Mouse (Mus musculus): ENCODE results near the gene Fntb.

Fntb gene

GRCm38 (mm10) chr12:76920398-76920797 lies 155.0 kb downstream of the Fntb start:
- DNase-seq (ENCODE audit: low spot score in 2 of 2), result no peak

GRCm38 (mm10) chr12:76920990-76921389 lies 155.6 kb downstream of the Fntb start:
- DNase-seq (ENCODE audit: low spot score in 2 of 2), result no peak

DNA sequence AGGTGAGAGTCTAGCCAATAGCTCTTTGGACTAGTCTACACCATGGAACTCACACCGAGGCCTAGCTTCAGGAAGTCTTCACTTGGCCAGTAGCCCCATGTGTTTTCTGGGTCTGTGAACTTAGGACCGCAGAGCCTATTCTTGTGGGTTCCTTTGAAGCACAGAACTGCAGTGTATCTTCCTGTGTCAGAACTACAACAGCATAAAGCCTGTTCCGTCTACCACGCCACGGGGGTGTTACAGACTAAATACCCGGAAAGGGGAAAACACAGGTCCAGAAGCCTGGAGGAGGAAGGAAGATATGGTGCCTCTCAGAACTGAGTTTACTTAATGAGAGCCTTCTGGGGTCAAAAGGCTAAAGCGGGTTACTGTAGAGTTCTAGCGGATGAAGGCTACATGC lies 157.7 kb downstream of the Fntb start:
- DNase-seq (ENCODE audit: low spot score in 2 of 2), result no peak

- no peak for DNase-seq (ENCODE audit: low spot score in 2 of 2)
These were observed 159.7 kb downstream of the Fntb start for GRCm38 (mm10) chr12:76924904-76925604.

GRCm38 (mm10) chr12:76926338-76926945 lies 161.1 kb downstream of the Fntb start:
- peak; percentile 19 to 48 for DNase-seq (ENCODE audit: low spot score in 2 of 2)

- peak; percentile 26 to 50 for DNase-seq (ENCODE audit: low spot score in 2 of 2)
These were observed 161.6 kb downstream of the Fntb start for GRCm38 (mm10) chr12:76927012-76927411.

DNA sequence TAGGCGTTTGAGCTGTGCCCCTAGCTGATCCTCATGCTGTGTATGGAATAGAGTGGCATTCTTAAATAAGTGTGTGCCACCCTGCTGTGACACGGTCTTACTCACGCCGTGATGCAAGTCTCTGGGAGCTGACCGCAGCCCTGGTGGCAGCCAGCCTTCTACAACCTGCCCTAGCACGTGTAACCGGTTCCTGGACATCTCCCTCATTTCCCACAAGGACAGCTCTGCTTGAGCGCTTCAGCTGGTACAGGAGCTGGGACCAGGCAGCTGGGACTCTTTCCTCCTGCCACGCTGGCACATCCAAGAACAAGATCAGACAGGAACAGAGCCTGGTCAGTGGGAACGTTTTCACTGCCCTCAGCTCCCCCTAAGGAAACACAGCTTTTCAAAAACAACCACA lies 162.2 kb downstream of the Fntb start:
- peak; percentile 54 to 75 for DNase-seq (ENCODE audit: low spot score in 2 of 2)

GRCm38 (mm10) chr12:76930177-76930576 lies 164.8 kb downstream of the Fntb start:
- DNase-seq (ENCODE audit: low spot score in 2 of 2), result no peak

DNA sequence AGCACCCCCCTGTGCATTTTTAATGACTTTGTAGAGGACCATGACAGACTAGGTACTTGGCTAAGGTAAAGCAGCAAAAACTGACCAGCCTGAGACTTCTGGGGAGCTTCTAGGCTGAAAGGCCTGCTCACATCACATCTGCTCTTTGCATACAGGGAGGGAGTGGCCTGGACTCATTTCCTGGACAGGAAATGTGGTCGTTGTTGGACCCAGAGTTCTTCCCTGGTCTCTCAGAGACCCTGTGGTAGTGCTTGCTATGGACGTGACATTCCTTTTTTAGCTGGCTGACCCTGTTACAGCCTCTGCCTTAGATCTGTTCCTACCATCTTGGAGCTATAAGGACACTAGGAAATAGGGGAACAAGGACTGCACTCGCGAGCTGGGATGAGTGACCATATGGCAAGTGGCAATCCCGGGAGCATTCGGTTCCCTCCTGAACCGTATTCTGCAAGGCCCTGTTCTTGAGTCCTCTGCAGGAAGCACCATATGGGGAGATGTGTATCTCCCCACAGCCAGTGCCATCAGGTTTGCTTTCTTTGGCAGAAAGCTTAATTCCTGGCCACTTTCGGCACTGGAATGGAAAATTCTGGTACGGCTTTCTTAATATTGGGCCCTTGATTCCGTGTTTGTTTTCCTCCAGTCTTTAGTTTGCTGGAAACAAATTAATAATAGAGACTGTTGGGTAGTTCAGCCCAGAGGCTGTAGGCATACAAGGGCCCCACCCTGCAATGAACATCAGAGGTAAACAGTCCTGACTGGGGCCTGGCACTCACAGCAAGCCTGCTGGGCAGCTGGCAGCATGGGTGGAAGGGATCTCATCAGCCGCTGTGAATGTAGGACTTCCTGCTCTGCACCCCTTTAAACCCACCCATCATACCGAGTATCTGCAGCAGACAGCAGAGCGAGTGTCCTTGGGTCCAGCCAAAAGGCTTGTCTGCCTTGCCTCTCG lies 166.6 kb downstream of the Fntb start:
- no peak for DNase-seq (ENCODE audit: low spot score in 2 of 2)

DNA sequence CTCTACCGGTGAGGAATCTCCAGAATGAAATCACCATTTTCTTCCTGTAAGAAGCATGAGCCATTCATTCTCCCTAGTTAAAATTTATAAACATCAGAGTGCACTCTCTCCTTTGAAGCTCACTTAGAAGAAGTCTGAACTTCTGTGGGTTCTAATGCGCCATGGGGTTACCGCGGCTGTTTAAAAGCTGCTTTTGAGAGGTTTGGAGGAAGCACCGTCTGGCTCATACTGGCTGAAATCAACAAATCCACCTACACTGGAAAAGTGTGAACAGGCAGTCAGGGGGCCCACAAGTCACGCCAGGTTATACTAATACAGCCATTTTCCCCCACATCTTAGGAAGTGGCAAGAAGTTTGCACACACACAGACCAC lies 167.3 kb downstream of the Fntb start:
- no peak for DNase-seq (ENCODE audit: low spot score in 2 of 2)

- no peak for DNase-seq (ENCODE audit: low spot score in 2 of 2)
These were observed 169.0 kb downstream of the Fntb start for GRCm38 (mm10) chr12:76934438-76934837.

DNA sequence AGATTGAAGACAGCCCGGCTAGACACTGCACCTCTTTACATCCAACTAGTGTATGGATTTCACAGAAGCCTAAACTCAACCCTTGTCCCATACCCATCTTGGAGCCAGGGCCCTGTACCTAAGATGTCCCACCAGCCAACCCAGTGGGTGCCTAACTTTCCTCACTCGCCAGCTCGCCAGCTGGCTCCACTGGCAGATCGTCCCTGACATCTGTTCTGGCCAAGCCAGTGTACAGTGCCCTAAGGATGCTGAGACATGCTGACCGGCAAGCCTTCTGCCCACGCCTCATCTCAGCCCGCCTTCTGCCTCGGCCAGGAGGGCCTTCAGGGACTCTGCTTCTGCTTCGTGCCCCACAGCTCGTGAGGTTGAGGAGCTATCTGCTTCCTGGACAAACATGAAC lies 170.8 kb downstream of the Fntb start:
- DNase-seq (ENCODE audit: low spot score in 2 of 2), result no peak

- no peak for DNase-seq (ENCODE audit: low spot score in 2 of 2)
These were observed 172.6 kb downstream of the Fntb start for GRCm38 (mm10) chr12:76938013-76938412.

- DNase-seq (ENCODE audit: low spot score in 2 of 2), result no peak
These were observed 176.1 kb downstream of the Fntb start for GRCm38 (mm10) chr12:76941524-76941923.

DNA sequence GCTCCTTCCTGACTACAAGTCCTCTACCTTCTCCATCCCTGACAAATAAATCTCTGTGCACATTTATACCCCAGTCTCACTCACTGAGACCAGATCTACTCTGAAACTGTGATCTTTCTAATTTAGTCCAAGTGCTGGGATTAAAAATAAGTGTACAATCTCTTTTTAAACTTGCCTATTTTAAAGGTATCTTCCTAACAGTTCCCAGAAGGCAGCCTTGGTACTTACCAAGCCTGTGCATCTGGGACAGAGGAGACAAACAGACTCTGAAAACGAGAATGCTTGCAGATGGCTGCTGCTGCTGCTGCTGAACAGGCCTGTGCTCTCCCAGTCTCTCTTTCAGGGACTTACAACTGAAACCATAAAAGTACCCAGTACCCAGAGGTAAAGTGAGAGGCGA lies 177.1 kb downstream of the Fntb start:
- no peak for DNase-seq (ENCODE audit: low spot score in 2 of 2)

GRCm38 (mm10) chr12:76943046-76943445 lies 177.7 kb downstream of the Fntb start:
- DNase-seq (ENCODE audit: low spot score in 2 of 2), result no peak

GRCm38 (mm10) chr12:76943466-76943865 lies 178.1 kb downstream of the Fntb start:
- no peak for DNase-seq (ENCODE audit: low spot score in 2 of 2)

DNA sequence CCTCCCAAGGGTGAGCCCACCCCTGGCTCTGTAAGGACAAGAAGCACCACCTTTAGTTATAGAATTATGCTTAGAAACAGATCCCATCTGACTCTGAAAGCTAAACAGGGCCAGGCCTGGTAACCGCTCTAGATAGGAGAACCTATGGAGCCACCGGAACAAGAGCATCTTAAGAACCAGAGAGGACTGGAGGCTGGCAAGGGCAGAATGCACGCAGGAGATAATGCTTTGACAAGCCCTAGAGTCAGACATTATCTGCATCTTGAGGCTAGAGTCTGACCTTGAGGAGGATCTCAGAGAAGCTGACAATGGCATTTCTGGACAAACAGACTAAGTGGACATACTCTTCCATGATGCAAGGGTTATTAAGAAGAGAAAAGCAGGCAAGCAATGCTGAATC lies 182.1 kb downstream of the Fntb start:
- DNase-seq (ENCODE audit: low spot score in 2 of 2), result no peak

DNA sequence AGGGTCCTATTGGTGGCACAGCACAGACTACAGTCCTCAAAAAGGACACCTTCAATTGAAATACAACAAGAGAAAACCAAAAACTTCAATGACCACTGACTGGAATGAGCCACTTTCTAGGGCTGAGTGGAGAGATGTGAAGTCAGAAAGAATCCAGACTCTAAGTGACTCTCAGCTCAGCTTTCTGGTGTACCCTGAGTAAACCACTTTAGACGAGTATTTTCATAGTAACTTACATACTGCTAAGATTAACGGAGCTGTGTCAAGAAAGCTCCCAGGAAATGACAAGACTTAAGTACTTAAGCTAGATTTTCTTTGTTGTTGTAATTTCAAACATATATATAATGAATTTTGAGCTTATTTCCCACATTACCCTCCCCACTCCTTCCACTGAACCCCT lies 182.8 kb downstream of the Fntb start:
- DNase-seq (ENCODE audit: low spot score in 2 of 2), result no peak

DNA sequence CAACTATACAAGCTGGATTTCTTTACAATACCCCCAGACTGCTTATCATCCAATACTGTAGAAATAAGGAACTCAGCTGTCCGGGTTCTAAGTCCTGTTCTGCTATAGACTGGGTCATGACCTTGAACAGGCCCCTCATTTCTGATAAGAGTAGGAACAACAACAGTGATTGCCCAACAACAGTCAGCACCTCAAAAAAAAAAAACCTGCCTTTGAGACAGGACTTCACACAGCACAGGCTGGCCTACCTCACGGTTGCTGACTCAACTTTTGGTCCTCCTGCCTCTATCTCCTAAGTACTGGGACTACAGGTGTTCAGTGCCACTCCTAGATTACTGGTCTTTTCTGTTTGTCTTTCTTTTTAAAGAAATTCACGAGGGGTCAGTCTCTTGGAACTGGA lies 183.4 kb downstream of the Fntb start:
- DNase-seq (ENCODE audit: low spot score in 2 of 2), result no peak

GRCm38 (mm10) chr12:76950330-76950729 lies 184.9 kb downstream of the Fntb start:
- DNase-seq (ENCODE audit: low spot score in 2 of 2), result no peak

GRCm38 (mm10) chr12:76953750-76954363 lies 188.5 kb downstream of the Fntb start:
- no peak for DNase-seq (ENCODE audit: low spot score in 2 of 2)
